ENCODE assay signal across 8 mouse cellular contexts in genomic region chr10:17722158-17722557, GRCm38 (mm10). TPM values are rescaled to one million over a fixed set of nuclear protein-coding genes. Genes with fewer than 3 reads are reported as not detected.
A peak's percentile ranks its signal among the peaks of the same experiment; 100 is the strongest.
DNase-seq lines count a peak whose midpoint lies in the region; ATAC-seq and TF ChIP-seq lines count a peak whose summit lies in the region.

No protein-coding gene starts in this region.

- ATAC-seq in embryonic facial prominence, embryonic 15.5 days (ENCODE audit: insufficient number of reproducible peaks, low FRiP score, low TSS enrichment, low read depth), result peak; percentile 85
- ATAC-seq in limb, embryonic 14.5 days (ENCODE audit: low FRiP score, low read depth), result peak; percentile 75
- ATAC-seq in midbrain, postnatal 0 days (ENCODE audit: low FRiP score), result peak; percentile 85

- H3K4me1 ChIP-seq in bone marrow, adult 2 months (ENCODE audit: control insufficient read depth, insufficient read depth, low read length), result no peaks in the 10 kb centered on the region
- H3K4me1 ChIP-seq in embryonic facial prominence, embryonic 15.5 days, result peaks cover 11% of the 10 kb centered on the region
- H3K4me1 ChIP-seq in limb, embryonic 14.5 days (ENCODE audit: control insufficient read depth, insufficient read depth, low read length), result peaks cover 9% of the 10 kb centered on the region; the same call in 1 of the 2 replicates
- peaks cover 3% of the 10 kb centered on the region; the same call in 1 of the 2 replicates for H3K4me1 ChIP-seq in midbrain, postnatal 0 days (ENCODE audit: insufficient read depth, low read length)

- H3K36me3 ChIP-seq in embryonic facial prominence, embryonic 15.5 days, result no peaks in the 10 kb centered on the region
- no peaks in the 10 kb centered on the region for H3K36me3 ChIP-seq in limb, embryonic 14.5 days (ENCODE audit: control insufficient read depth, insufficient read depth, low read length)
- H3K36me3 ChIP-seq in midbrain, postnatal 0 days (ENCODE audit: insufficient read depth, low read length), result no peaks in the 10 kb centered on the region

- H3K9me3 ChIP-seq in embryonic facial prominence, embryonic 15.5 days (replicated peaks), result no peaks in the 10 kb centered on the region
- H3K9me3 ChIP-seq in limb, embryonic 14.5 days (ENCODE audit: control insufficient read depth, low read length), result no peaks in the 10 kb centered on the region
- H3K9me3 ChIP-seq in midbrain, postnatal 0 days (ENCODE audit: low read length), result no peaks in the 10 kb centered on the region

- peak overlapping the region; percentile 84 for H3K4me2 ChIP-seq in embryonic facial prominence, embryonic 15.5 days (replicated peaks)
- peak overlapping the region; percentile 71 for H3K4me2 ChIP-seq in limb, embryonic 14.5 days (replicated peaks; ENCODE audit: low read depth, low read length, severe bottlenecking)
- peak overlapping the region; percentile 74 for H3K4me2 ChIP-seq in midbrain, postnatal 0 days (ENCODE audit: low read depth, low read length, poor library complexity, severe bottlenecking)

- DNase-seq in 3T3-L1 (ENCODE audit: low read depth, low spot score), result peak; percentile 97
- peak; percentile 95 for DNase-seq in heart, adult 8-10 months (ENCODE audit: low spot score)
- peak; percentile 97 for DNase-seq in kidney, adult 9 months
- peak; percentile 93 for DNase-seq in limb, embryonic 14.5 days (ENCODE audit: low spot score)
- peak; percentile 98 for DNase-seq in midbrain, postnatal 0 days (ENCODE audit: low spot score)
- DNase-seq in spleen, postnatal 36 days (ENCODE audit: low spot score in 2 of 2), result peak; percentile 90 to 92

- peak overlapping the region; percentile 45 for H3K9ac ChIP-seq in embryonic facial prominence, embryonic 15.5 days
- H3K9ac ChIP-seq in limb, embryonic 14.5 days (ENCODE audit: low read depth, low read length, severe bottlenecking), result peak overlapping the region; percentile 81
- peak overlapping the region; percentile 97 for H3K9ac ChIP-seq in midbrain, postnatal 0 days (replicated peaks; ENCODE audit: low read length, poor library complexity, severe bottlenecking)

- H3K27ac ChIP-seq in bone marrow, adult 2 months (ENCODE audit: control insufficient read depth, insufficient read depth, low read depth, low read length, poor library complexity), result peak overlapping the region; percentile 100
- H3K27ac ChIP-seq in embryonic facial prominence, embryonic 15.5 days (replicated peaks), result peak overlapping the region; percentile 100
- H3K27ac ChIP-seq in limb, embryonic 14.5 days (replicated peaks; ENCODE audit: low read depth, low read length), result peak overlapping the region; percentile 97
- H3K27ac ChIP-seq in midbrain, postnatal 0 days (ENCODE audit: low read depth, low read length), result peak overlapping the region; percentile 100

- TF ChIP-seq CTCF in bone marrow, adult 2 months (IDR thresholded peaks at IDR 0.05; ENCODE audit: control insufficient read depth, insufficient read depth, low read length), result no peak; the same call in 1 of the 2 replicates
- TF ChIP-seq CTCF in midbrain, postnatal 0 days (IDR thresholded peaks at IDR 0.05), result peak; percentile 58

- peak; percentile 64; the same call in 1 of the 2 replicates for TF ChIP-seq POLR2A in bone marrow, adult 2 months (IDR thresholded peaks at IDR 0.05; ENCODE audit: borderline replicate concordance, control insufficient read depth, low read depth, low read length)
- TF ChIP-seq POLR2A in limb, embryonic 14.5 days (IDR thresholded peaks at IDR 0.05; ENCODE audit: borderline replicate concordance, extremely low read depth, insufficient read depth, insufficient read length), result 0 out of 2 replicates have a peak, but pooled peaks have one; percentile 35

- peak overlapping the region; percentile 99 for H3K4me3 ChIP-seq in bone marrow, adult 2 months (replicated peaks; ENCODE audit: control insufficient read depth, low read depth, low read length)
- H3K4me3 ChIP-seq in embryonic facial prominence, embryonic 15.5 days (replicated peaks), result peak overlapping the region; percentile 90
- H3K4me3 ChIP-seq in limb, embryonic 14.5 days (replicated peaks; ENCODE audit: low read length), result peak overlapping the region; percentile 61
- peak overlapping the region; percentile 94 for H3K4me3 ChIP-seq in midbrain, postnatal 0 days (ENCODE audit: low read depth, low read length)

- WGBS in bone marrow, adult 2 months, result under 1% methylated on average over 24 of the region's 24 CpGs
- under 1% methylated on average over 24 of the region's 24 CpGs for WGBS in embryonic facial prominence, embryonic 15.5 days
- 2% methylated on average over 24 of the region's 24 CpGs for WGBS in limb, embryonic 14.5 days
- under 1% methylated on average over 24 of the region's 24 CpGs for WGBS in midbrain, postnatal 0 days

- H3K27me3 ChIP-seq in embryonic facial prominence, embryonic 15.5 days, result no peaks in the 10 kb centered on the region
- no peaks in the 10 kb centered on the region for H3K27me3 ChIP-seq in limb, embryonic 14.5 days (ENCODE audit: control insufficient read depth, insufficient read depth, low read length)
- H3K27me3 ChIP-seq in midbrain, postnatal 0 days (ENCODE audit: insufficient read depth, low read length), result no peaks in the 10 kb centered on the region

RNA-seq across cellular contexts. Expression of gene Cited2, which starts 0.9 kb away (rescaled TPM):
- 18.5 and 49.1 TPM in 2 replicates for polyA plus RNA-seq in bone marrow, adult 2 months (2011; ENCODE audit: insufficient read depth, insufficient read length, low replicate concordance, missing spikeins)
- polyA plus RNA-seq in embryonic facial prominence, embryonic 15.5 days (2015; fragmentation: Nextera tagmentation; extraction: Ambion mirVana), result 44.6 and 48.3 TPM in 2 replicates
- 10 to 100 TPM; 35.4 to 53.6 (median 45.5) TPM for total RNA-seq in heart, adult 8-10 months (2022)
- 55.7 and 67.5 TPM in 2 replicates for polyA plus RNA-seq in limb, embryonic 14.5 days (2012; rRNA removed)
- polyA plus RNA-seq in limb, embryonic 14.5 days (2014; fragmentation: Nextera tagmentation; extraction: Ambion mirVana), result 44.7 and 45.7 TPM in 2 replicates
- 72.1 and 107 TPM in 2 replicates for total RNA-seq in midbrain, postnatal 0 days (2014; rRNA removed)
- polyA plus RNA-seq in midbrain, postnatal 0 days (2015; fragmentation: Nextera tagmentation; extraction: Ambion mirVana), result 44.6 and 48.2 TPM in 2 replicates

Comparison
In these comparisons a context has a peak if more than half of its experiments do, and no peak if none do; other contexts are left out.
1. Peak in every context shown above with its lines: DNase-seq, ATAC-seq, H3K4me3 ChIP-seq and H3K27ac ChIP-seq.
2. H3K9ac ChIP-seq: peak in every context shown above with its lines; median percentile 97 in midbrain, postnatal 0 days; 81 in limb, embryonic 14.5 days; 45 in embryonic facial prominence, embryonic 15.5 days.